Mouse (Mus musculus): ENCODE results near the gene Scfd2.
A peak's percentile ranks its signal among the peaks of the same experiment; 100 is the strongest.

Scfd2 gene

DNA sequence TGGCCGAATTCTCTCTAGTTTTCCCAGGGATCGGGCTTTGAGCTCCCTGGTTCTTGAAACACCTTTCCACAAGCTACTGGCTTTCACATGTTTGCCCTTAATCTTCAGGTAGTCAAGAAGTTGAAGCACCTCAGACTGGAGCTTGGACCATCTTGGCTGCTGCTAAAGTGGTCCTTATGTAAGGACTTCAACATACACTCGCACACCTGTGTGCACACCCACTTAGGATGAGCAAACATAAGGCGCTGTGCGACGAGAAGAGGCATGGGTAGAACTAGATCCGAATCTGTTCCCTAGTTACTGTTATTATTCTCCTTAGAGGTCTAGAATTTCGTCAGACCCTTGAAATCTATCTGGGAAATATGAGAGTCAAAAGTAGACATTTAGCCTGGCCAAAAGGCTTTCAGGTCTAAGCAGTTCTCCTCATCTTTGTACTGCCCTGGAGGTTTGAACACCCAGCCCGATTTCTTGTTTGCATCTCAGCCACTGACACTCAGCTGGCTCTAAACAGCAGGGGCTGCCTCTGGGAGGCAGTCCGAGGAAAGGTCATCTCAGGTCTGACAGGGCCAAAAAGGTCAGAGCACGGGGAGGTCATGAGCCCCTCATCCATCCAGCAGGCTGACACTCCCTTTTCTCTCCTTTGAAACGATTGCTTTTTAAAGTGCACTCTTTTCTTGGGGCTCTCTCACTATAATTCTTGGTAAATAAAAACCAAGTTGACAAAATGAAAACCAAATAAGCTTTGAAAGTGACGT, 290.5 kb downstream of the Scfd2 start:
- no peak for DNase-seq (ENCODE audit: low spot score)

- no peak for DNase-seq (ENCODE audit: low spot score)
Observed at GRCm38 (mm10) chr5:74240298-74240697, 291.3 kb downstream of the Scfd2 start.

- DNase-seq (ENCODE audit: low spot score) = no peak
Observed at GRCm38 (mm10) chr5:74239369-74239768, 292.2 kb downstream of the Scfd2 start.

- DNase-seq (ENCODE audit: low spot score) = no peak
Observed at GRCm38 (mm10) chr5:74233808-74234207, 297.8 kb downstream of the Scfd2 start.

DNA sequence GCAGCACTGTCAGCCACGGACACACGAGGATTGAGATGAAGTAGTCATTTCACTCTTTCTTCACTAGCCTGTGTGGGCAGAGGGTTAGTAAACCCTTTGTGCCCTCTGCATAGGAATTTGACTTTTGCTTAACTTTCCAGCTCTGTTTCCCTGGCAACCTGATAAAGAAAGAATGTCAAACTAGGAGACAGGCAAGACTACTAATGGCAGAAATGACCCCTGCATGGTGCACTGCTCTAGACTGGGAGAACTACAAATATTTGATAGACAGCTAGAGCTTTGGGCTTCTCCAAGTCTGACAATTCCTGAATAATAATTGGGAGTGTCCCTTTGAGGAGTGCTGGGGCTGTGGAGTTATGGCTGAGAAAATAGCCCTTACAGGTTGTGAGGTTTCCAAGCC, 301.0 kb downstream of the Scfd2 start:
- DNase-seq (ENCODE audit: low spot score) = no peak

DNA sequence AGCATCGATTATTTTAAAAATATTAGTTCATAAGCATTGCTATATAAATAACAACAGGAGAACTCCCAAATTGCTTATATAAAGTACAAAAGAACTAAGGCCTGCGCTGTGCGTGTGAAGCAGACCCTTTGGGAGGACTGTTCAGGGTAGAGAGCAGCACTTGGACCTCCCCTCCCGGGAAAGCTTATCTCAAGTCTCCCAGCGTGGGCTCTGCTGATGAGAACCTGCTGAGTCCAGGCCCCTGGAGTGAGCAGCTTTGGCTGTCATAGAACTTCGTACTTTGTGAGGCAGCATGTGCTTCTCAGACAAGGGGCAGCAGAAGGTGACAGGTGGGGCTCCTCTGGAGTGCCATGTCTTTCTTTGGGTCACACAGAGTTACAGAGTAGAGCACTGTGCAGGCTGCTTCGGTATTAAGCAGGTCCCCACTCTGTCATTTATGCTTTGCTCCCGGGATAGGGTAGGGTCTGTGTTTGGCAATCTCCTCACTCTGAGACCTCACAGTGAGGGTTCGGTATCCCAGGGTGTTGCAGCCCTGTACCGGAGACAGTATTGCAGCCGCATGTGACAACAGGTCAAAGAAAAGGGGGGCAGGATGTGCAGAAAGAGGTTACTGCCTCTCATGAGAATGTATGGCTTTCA, 301.7 kb downstream of the Scfd2 start:
- no peak for DNase-seq (ENCODE audit: low spot score)

GRCm38 (mm10) chr5:74228938-74229337, 302.6 kb downstream of the Scfd2 start:
- no peak for DNase-seq (ENCODE audit: low spot score)

- DNase-seq (ENCODE audit: low spot score) = no peak
Observed at GRCm38 (mm10) chr5:74227352-74227751, 304.2 kb downstream of the Scfd2 start.

- no peak for DNase-seq (ENCODE audit: low spot score)
Observed at GRCm38 (mm10) chr5:74226183-74226582, 305.4 kb downstream of the Scfd2 start.

- no peak for DNase-seq (ENCODE audit: low spot score)
Observed at GRCm38 (mm10) chr5:74224480-74224879, 307.1 kb downstream of the Scfd2 start.

GRCm38 (mm10) chr5:74222626-74223025, 308.9 kb downstream of the Scfd2 start:
- DNase-seq (ENCODE audit: low spot score) = no peak

- DNase-seq (ENCODE audit: low spot score) = no peak
Observed at GRCm38 (mm10) chr5:74218524-74218923, 313.0 kb downstream of the Scfd2 start.

- DNase-seq (ENCODE audit: low spot score) = no peak
Observed at GRCm38 (mm10) chr5:74215125-74215524, 316.4 kb downstream of the Scfd2 start.

DNA sequence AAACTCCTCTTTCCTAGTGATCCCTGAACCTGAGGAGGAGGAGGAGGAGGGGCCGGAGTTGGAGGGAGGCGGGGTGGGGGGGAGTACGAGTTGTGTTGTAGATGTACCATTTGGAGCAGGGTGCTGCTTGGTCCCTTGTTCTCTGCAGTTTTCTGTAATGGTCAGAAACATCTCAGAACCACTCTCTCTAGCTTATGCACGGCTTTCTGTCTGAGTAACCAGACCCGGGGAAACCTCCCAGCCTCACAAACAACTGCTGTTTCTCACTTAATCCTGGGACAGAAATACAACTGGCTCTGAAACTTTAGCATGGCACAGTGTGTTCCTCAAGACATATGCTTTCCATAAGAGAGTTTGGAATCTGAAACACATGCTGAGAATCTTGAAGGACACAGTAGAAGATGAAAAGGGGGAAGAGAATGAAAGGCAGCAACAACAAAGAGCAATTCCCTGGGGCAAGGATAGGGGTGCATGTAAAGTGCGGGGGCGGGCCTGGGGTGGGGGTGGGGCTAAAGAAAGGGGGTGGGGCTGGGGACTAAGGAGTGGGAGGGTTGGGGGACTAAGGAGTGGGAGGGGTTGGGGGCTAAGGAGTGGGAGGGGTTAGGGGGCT, 317.0 kb downstream of the Scfd2 start:
- DNase-seq (ENCODE audit: low spot score) = no peak

- DNase-seq (ENCODE audit: low spot score) = no peak
Observed at GRCm38 (mm10) chr5:74211346-74211745, 320.2 kb downstream of the Scfd2 start.

GRCm38 (mm10) chr5:74209640-74210039, 321.9 kb downstream of the Scfd2 start:
- DNase-seq (ENCODE audit: low spot score) = no peak

DNA sequence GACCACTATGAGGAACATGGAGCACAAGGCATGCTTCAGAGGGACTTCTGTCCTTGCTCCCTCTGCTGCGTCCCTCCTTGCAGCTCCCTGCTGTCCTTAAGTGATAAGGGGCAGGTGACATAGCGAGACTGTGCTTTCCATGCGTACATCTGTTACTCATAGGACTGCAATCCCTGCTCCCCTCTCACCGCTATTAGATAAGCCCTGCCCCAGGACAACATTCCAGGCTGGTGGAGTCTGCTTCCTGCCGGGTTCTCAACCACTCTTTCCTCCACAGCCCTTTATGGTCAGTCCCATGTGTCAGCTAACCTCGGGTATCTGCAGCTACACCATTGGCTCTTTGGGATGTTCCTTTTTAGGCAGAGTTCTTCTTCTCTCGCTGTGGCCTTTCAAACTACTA, 323.1 kb downstream of the Scfd2 start:
- no peak for DNase-seq (ENCODE audit: low spot score)

GRCm38 (mm10) chr5:74207209-74207608, 324.4 kb downstream of the Scfd2 start:
- DNase-seq (ENCODE audit: low spot score) = peak; percentile 76

DNA sequence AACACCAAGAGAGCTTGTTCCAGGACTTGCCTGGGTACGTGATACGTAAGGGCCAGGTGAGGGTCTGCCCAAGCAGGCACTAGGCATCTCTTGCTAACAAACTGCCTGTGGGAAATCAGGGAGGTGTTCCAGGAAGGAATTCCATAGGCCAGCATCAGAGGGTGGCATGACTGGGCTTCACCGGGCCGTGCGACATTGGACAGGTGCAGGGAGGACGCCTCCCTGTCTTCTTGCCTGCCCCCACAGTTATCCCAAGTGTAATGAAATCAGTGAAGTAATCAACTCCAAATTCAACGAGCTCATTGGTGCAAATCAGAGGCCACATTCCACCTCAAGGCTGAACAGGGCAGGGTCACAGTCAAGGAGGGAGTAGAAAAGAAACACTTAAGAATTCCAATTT, 324.9 kb downstream of the Scfd2 start:
- no peak for DNase-seq (ENCODE audit: low spot score)

GRCm38 (mm10) chr5:74206038-74206437, 325.5 kb downstream of the Scfd2 start:
- DNase-seq (ENCODE audit: low spot score) = no peak

DNA sequence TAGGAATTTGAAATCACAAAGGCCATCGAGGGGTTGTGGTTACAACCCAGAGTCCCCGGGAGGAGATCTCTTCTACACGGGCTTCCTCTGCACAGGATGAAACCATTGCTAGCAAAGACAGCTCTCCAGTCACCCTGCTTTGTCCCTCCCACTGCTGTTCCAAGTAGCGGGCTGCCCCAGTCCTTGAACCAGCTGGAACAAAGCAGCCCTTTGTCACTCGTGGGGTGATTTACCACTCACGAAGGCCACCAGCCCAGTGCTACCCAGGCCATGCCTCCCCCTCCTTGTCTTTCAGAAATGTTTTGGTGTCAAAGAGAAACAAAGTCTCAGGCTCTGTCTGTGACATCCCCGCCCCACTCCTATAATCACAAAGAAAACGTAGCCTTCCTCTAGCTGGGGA, 326.1 kb downstream of the Scfd2 start:
- DNase-seq (ENCODE audit: low spot score) = no peak

- DNase-seq (ENCODE audit: low spot score) = no peak
Observed at GRCm38 (mm10) chr5:74204465-74204864, 327.1 kb downstream of the Scfd2 start.

GRCm38 (mm10) chr5:74202515-74202914, 329.0 kb downstream of the Scfd2 start:
- no peak for DNase-seq (ENCODE audit: low spot score)
